Mouse (Mus musculus) WW6 (cell line): ENCODE data around the gene Rnf126.
A peak's percentile ranks its signal among the peaks of the same experiment; 100 is the strongest.

ENCODE experiments used
- DNase-seq: peaks from one replicate; pipeline ENCODE4 v3.0.0-alpha.2; 2013; ENCODE audit warnings: low read depth, low spot score

Rnf126 gene

DNA sequence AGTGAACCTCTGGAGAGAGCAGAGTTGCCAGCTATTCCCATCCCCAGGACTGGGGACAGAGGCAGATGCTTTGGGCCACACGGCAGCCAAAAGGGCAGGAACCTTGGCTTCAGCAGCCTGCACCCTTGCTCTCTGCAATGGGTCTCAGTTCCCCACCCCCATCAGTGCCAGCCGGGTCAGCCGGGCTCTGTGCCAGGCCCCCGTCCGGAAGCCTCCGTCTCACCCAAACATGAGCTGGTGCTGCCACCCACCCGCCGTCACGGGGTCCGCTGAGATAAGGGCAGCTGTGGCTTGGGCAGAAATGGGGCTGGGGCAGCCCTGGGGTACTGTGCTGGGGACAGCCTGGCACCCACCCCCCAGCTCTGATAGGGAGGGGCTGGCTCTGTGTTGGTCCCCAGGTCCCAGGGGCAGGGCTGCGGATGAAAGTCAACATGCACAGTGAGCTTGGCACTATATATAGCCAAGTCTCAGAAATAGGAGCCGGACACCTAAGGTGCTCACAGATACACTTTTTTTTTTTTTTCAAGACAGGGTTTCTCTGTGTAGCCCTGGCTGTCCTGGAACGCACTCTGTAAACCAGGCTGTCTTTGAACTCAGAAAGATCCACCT, 37.3 kb downstream of the Rnf126 start:
- DNase-seq = no peak

DNA sequence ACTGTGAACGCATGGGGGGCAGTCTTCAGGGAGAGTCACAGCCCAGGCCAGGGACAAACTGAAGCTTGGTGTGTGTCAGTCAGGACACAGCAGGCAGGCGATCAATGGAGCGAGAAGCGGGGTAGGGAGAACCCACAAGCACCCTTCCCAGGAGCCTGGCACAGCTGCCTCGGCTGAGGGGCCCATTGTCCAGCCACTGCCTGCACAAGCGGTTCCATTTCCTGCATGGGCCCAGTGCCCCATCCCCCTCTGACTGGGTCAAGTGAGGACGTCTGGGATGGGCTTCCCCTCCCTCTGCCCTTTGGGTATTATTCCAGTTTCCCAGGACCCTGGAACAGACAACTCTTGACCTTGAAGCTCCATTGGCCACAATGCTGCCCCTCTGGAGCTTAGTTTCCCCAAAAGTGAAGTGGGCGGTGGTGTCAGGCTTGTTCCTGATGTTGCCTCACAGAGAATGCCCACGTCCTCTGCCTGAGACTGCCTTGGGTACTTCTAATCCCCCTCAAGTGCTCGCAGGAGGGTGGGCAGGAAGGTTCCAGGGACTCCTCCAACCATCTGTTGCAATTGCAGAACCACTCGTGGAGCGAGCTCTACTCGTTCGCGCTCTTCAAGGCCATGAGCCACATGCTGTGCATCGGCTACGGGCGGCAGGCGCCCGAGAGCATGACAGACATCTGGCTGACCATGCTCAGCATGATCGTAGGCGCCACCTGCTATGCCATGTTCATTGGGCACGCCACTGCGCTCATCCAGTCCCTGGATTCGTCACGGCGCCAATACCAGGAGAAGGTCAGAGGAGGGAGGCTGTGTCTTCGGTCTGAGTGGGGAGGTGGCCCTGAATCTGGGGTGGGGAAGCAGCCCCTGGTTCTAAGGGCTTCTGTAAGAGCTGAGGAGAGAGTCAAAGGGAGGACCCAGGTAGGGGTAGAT, 38.2 kb downstream of the Rnf126 start:
- DNase-seq = no peak

DNA sequence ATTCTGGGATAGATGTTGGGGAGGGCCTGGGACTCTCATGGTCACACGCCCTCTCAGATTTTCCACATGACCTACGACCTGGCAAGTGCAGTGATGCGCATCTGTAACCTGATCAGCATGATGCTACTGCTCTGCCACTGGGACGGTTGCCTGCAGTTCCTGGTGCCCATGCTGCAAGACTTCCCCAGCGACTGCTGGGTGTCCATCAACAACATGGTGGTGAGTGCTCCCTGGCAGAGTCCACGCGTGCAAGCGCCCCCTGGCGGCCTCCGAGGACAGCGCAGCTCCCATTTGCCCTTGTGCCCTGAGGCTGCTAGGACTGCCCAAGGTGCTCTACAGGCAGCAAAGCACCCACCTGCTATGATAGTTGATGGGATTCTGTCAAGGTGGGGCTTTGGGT, 40.7 kb downstream of the Rnf126 start:
- no peak for DNase-seq

DNA sequence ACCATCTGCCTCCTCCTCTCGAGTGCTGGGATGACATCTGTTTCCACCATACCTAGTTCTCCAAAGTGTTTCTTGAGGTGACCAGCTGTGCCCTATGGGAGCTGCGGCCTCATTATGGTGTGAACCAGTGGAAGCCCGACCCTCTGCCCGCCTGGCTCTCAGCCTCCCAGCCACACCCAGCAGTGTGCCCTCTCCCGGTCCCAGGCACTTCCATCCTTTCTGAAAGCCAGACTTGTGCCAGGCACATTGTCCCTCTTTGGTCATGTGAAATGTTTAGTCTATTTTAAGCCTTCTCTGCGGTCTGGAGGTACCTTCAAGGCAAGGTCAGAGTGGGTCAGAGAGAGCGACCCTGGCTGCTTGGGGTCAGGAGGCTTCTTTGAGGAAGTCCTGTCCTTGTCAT, 43.1 kb downstream of the Rnf126 start:
- DNase-seq = no peak

DNA sequence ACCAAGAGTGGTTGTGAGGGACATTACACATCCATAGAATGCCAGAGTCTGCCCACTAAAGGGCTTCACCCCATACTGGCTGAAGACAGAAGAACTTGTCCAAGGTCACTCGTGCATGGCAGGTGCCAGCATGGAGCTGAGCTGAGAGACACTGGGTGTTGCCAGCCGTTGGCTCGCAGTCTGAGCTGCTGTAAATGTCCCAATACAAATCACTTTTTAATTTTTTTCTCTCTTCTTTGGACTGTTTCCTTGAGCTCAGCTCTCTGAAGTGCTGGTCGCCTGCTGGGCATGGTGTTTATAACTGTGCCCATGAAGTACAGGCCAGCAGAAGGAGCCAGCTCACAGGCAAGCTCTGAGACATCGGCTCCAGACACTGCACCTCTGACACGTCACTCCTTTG, 43.7 kb downstream of the Rnf126 start:
- no peak for DNase-seq

DNA sequence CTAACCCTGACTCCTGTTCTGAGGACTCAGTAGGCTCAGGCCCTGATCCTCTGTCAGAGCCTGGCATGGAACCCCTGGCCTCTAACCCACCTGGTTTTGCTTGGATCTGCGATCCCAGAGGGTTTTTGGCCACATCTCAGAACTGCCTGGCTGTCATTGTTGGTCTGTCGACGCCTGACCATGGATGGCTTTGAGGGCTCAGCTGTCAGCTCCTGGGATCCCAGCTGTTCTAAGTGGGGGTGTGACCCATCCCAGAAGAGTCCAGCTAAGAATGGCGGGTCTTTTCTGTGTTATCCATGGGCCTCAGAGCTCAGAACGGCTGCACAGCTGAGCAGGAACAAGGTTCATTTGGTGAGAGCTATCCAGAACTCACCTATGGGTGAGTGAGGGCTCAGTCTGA, 45.7 kb downstream of the Rnf126 start:
- DNase-seq = no peak

- no peak for DNase-seq
These were observed 49.0 kb downstream of the Rnf126 start for GRCm38 (mm10) chr10:79717640-79718357.

DNA sequence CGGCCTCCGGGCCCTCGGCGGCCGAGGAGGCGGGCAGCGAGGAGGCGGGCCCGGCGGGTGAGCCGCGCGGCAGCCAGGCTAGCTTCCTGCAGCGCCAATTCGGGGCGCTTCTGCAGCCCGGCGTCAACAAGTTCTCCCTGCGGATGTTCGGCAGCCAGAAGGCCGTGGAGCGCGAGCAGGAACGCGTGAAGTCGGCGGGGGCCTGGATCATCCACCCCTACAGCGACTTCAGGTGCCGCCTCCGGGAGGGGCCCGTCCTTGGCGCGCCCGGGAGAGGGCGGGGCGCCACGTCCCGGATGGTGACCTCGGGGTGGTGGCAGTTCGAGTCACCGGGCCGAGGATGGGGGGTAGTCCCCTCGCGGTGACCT, 49.8 kb downstream of the Rnf126 start:
- DNase-seq = no peak

GRCm38 (mm10) chr10:79716254-79716987, 50.3 kb downstream of the Rnf126 start, which contains the start of gene Hcn2:
TSS of gene Hcn2 (plus strand) at chr10:79716634.
- no peak for DNase-seq

DNA sequence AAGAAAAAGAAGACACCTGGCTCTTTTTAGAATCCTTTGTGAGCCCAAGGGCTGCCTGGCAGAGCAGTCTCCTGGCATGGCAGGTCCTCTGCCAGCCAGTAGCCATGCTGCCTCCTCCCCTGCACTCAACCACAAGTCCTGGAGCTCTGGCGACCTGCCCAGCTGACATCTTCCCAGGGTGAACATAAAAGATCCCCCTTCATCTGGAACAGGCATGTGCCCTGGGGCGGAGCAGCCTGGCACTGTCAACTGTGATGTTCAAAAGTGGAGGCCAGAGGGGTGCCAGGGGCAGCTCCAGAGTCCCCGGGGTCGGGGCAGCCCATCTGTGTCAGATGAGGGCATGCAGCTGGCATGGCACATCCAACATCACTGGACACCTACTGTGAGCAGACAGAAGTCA, 51.8 kb downstream of the Rnf126 start:
- DNase-seq = no peak

DNA sequence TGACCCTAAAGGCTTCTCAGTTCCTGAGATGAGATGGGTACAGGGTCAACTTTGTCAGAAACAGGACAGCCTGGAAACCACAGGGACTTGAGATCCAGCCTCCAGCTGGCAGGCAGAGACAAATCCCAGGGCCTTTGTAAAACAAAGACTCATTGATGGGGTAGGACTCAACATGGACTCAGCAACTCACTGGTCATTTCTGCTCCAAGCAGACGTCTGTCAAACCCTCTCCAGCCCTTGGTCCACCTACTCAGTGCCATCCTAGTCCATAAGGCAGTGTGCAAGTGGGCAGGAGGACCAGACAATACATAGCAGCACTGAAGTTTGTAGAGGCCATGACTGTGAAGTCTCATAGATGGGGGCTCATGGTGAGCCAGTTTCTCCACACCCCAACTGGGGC, 53.6 kb downstream of the Rnf126 start:
- no peak for DNase-seq

DNA sequence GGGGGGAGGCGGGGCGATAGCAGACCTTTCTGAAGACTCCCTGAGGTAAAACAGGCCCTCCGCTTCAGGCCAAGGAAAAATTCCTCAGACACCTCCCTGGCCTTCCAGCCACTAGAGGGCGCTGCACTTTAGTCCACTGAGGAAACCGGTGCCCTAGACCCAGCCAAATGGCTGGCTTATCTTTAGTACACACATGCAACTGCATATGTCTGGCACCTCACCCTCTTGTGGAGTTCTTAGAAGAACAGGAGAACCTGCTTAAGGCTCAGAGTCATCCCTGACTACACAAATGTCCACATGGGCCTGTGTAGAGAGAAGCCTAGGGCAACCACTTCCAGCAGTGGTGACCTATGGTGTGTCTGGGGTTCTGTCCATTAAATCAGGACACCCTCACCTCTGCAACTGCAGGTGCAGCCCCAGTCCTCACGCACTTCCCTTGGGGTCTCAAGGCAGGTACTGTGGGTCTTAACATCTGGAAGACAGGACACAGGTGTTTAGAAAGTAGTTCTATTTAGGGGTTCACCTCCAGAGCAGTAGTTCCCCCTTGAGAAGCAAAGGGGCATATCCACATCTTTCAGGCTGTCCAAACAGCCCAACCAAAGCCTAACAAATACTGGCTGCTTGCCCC, 54.1 kb downstream of the Rnf126 start:
- DNase-seq = peak; percentile 58

DNA sequence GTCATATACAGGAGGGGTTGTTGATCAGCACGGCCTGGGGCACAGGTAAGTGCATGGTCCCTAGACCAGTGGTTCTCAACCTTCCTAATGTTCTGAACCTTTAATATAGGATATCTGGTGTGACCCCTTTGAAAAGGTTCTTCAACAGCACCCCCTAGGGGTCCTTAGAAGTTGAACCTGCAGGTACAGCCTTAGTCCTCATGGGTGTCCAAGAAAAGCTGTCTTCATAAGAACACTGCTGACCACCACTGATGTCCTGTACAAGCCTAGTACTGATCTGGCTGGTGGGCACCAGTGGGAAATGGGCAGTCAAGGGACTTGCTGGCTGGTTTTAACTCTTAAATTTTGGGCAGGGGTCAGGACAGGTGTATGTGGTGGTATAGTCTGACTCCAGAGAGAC, 54.7 kb downstream of the Rnf126 start:
- no peak for DNase-seq

- no peak for DNase-seq
These were observed 57.4 kb downstream of the Rnf126 start for GRCm38 (mm10) chr10:79709307-79709706.

DNA sequence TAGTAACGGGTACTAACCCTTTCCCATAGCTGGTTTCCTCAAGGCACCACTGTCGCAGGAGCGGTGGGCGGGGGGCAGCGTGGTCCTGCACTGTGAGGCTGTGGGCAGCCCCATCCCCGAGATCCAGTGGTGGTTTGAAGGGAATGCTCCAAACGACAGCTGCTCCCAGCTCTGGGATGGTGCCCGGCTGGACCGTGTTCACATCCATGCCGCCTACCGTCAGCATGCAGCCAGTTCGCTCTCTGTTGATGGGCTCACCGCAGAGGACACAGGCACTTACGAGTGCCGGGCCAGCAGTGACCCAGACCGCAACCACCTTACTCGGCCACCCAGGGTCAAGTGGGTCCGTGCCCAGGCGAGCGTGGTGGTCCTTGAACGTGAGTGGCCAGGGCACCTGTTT, 58.1 kb downstream of the Rnf126 start:
- DNase-seq = no peak
